Mouse (Mus musculus): ENCODE results near the gene March4.

The March4 gene

DNA sequence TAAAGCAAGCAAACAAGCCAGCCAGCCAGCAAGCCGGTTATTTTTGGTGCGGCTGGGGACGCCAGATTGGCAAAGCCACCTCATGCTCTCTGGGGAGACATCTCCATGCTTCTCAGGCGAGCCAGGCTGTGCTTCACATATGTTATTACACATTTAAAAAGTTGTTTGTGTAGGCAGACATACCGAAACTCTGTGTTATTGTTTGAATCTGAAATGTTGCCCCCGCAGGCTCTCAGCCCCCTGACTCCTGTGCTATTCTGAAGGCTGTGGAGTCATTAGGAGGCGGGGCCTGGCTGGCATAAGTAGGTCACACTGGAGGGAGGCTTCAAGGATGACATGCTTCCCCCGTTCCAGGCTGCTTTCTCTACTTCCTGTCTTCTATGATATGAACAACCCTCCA is 97.6 kb downstream of the March4 start:
- DNase-seq, result peak; percentile 58

DNA sequence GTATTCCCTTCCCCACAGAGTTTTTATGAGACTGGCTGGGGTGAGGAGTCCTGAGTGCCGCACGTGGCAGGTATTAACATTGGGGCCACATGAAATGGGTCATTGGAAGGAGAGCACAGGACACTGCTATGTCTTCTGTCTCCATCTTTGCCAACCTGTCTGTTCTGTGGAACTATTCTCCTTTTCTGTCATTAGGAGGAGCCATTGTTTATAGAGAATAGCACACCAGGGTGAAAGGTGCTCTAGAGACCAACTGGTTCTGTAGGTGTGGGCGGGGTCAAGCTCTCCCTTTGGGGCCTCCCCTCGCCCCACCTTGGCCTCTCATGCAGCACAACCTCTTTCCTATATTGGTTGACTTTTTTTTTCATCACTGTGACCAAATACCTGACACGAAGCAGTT is 99.8 kb downstream of the March4 start:
- no peak for DNase-seq

DNA sequence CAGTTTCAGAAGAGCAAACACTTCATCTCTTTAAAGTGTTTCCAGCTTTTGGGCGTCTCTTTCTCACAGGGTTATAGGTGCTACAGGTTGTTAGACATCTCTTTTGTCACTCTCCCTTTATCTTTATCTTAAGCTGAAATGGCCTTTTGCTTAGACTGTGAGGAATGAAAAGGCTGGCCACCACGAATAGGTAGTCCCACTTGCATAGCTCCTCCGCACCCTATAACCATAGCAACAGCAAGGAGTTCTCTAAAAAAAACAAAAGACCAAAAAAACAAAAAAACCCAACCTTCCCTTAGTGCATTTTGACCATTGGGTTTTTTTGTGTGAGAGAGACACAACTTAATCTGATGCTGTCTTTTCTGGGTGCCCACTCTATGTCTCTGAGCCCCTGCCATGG is 102.2 kb downstream of the March4 start:
- no peak for DNase-seq

DNA sequence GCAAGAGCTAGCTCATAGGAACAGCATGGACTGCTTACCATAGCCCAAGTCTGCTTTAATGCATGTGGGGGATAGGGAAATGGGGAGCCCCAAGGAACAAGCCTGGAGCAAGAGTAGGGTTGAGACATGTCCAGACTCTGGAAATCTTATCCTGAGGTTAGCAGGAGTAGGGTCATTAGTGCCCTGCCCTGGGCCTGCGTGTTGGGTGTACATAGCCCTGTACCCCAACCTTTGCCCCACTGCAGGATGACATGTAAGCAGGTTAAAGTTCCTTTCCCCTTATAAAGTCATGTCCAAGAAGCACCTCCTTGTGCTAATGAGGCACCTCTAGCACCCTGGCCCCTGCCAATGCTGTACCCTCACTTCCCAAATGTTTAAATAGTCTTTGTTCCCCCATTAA is 104.2 kb downstream of the March4 start:
- DNase-seq, result no peak

DNA sequence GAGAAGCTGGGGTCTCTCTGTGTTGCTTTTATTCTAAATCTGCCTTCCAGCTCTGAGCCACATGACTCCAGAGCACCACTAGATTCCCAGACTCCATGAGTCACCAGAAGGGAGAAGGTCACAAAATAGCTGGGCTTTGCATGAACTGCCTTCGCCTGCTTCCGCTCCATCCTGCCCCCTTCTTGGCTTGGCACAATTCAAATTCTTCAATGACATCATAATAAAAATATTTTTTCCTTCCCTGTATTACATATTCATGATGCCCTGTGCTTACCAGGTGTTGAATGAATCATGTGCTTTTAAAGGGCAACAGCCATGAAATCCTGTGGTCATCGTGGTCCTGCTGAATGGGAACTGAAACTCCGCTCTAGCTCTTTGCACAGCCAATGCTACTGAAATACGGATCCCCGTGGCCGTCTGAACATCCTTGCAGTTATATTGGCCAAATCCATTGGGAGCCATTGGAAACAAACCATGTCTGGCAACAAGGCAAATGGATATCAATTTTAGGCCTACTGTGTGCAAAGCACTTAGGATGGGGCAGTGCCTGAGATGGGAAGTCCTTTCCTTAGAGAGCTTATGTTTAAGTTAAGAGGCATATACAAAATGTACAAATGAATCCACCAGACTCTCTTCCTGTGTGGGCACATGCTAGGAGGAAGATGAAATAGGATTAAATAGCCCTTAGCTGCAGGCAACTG is 107.5 kb downstream of the March4 start:
- no peak for DNase-seq

DNA sequence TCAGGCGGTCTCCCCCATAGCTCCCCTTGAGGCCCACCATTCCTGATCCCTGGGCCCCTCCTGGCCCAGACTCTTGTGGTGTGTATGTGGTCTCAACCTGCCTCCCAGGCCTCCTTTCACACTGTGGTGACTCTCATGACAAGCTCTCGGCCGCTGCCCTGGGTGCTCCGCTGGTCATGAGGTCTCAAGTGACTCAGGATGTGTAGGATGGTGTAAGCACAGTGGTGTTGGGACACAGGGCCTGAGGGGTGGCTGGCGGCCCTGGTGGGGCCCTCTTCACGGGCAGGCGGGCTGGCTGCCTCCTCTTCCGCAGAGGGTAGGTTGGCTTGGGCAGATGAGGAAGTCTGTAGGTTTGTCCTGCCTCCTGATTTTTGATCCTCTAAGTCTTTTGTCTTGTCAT is 108.2 kb downstream of the March4 start:
- DNase-seq, result no peak

DNA sequence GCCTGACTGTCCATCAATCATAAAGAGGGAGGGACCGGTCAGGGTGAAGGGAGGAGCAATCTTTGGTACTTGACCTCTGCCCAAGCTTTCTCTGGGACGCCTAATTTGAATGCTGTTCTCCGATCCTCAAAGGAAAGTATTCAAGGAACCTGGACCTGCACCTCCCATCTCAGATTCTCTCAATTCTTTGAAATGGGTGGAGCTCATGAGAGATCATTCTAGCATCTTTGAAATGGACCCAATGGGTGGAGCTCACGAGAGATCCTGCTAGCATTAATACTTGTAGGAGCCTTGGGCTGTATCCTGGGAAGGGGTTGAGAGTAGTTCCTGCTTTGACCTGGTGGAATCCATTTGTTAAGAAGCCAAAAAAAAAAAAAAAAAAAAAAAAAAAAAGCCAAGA is 110.3 kb downstream of the March4 start:
- no peak for DNase-seq

DNA sequence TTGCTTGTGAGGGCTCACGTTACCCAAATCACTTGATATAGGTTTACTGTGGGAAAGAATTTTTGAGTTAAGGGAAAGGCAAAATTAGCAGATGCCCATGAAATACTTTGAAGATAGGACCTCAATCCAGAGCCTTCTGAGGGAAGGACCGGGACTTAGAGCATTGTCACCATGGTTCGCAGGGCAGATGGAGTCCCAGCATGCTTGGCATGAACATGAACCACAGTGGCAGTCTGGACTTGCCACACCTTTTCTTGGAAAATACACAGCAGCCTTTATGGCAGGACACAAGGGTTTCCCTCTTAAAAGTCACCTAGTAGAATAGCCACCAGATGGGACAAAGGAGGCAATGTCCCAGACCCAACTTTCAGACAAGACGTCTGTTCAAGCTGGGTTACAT is 114.6 kb downstream of the March4 start:
- peak; percentile 82 to 86 for DNase-seq

DNA sequence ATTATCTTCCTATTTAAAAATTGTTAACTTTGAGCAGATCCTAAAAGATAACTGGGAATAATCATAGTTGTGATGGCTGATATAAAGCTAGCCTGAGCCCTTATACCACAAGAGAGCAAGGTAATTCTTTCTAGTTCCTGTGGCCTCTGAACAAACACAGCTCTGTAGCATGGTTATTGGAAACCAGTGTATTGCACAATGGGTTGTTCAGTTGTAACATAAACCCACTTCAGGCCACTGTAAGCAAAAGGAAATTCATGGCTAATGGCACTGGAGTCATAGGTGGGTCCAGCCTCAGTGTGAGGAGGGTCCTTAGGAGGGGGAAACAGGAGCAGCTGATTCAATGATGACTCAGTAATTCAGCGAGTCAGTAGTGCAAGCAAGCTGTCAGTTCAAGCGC is 116.5 kb downstream of the March4 start:
- DNase-seq, result no peak

DNA sequence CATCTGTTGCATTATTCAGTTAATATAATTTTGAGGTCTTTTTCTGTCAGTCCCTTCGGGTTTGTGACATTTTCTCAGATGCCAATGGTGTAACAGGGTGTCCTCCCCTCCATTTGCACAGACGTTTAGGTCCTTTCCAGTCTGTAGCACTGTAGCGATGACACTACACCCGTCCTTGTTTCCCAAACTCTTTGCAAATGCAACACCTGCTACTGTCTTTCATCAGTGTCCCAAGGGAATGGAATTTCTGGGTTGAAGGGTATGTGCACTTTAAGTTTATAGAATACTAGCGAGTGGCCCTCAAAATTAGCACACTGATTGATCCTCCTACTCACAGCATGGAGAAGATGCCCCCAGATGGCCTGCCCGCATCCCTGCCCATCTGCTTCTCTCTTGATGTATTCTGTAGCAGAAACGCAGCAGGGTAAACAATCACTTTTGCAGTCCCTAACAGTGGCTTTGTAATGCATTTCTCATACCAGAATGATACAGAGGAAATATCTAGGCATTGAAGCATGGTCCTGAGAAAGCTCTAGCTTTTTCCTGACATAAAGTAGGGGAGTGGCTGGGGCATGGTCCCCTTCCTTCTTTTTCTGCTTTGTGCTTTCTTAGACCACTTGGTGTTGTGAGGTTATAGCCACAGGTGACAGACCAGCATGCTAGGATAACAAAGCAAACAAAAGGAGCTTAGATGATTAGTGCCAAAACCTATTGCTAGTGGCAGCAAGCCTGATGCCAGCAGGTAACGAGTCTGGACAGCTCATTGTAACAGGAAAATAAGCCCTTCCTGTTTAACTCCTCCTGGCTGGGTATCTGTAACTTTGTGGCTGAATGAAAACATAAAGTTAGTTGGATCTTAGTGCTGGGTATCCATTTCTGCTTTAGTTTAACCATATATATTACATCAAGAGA is 117.7 kb downstream of the March4 start:
- DNase-seq, result peak in 1 of 2 experiments; percentile 35

DNA sequence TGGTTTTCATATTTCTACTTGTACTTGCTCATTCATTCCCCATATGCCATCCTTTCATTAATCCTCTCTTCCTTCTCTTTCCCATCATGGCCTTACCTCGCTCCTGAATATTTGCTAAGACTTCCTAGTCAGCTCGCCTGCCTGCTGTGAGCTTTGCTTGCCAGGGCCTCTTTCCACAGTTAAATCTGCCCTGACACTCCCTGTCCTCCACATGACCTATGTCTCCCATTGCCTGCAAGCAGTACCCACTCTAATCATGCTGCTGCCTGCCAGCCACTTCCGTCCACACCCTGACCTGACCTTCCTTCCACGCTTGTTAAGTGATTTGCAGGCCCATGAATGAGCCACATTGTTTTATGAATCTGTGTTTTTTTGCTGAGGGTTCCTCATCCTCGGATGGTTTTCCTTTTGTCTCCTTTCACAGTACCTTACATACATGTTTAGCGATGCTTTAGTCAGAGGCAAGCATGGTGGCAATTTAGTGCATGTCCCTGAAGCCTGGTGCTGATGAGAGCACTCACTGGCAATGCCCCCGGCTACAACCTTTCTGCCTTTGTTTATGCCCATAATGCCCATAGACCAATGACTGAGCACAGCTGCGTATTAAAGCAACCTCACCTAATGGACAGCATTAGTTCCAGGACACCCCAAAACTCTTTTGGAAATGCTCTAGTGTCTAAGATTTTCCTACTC is 122.0 kb downstream of the March4 start:
- DNase-seq, result no peak

DNA sequence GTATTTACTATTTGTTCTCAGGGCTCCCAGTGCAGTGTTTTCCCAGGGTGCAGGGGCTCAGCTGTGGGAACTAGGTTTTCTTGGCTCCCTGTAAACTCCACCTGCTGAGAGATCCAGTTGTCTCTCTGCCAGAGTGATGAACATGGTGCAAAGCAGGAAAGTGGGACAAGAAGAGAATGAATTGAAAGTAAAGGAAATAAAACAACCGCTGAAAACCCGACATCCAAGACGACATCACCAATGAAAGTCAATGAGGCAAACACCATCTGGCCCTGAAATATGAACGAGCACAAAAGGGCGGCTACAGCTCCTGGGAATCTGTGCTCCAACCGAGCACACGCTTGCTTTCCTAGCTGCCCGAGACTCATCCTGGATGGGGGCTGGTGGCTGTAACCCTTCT is 122.6 kb downstream of the March4 start:
- no peak for DNase-seq

DNA sequence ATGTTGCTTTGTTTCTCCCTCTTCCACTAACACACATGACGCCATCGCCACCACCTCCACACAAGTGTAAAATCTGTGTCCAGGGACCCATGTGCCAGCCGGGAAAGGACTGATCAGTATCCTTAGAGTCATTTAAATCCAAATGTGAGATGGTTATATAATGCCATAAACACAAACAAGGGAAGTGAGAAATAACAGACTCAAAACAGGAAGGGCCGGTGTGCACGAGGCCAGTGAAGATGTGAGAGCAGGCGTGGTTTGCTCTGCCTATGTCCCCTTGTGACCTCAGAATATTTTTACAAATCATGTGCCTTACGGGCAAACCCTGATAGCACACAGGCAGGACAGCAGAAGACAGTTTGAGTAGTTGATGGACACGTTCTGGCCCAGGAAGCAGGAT is 123.5 kb downstream of the March4 start:
- no peak for DNase-seq

DNA sequence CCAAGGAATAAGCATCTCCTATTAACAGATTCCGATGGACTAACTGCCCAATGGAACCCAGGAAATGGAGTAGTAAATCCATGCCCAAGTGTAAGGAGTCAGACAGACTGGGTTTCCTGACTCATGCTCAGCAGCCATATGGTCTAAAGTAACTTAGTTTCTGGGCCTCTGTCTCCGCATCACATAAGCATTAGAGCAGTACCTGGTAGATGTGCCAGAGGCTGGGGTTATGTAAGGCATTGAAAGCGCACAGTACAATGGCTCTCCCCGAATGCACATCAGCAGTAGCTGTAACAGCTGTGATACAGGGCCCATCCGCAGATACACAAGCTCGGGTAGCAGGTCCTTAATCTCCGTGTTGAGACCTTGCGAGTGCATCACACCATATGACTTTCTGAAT is 125.6 kb downstream of the March4 start:
- DNase-seq, result no peak

DNA sequence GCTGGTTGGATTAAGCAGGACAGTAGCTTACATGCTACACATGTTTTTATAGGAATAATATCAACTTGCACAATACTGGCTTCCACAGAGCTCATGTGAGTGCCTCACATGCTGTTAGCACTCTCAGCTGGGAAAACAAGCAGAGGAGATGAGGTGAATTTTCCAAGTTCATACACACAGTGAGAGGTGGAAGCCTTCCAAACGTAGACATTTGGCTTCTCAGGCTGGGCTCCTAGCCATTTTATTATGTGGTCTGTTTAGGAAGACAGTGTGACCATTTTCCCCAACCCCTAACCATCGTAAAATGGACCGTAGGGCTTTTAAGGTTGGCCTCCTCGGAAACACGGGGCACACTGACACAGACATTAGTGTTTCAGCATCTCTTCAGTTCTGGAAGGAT is 126.8 kb downstream of the March4 start:
- DNase-seq, result peak; percentile 55 to 58

DNA sequence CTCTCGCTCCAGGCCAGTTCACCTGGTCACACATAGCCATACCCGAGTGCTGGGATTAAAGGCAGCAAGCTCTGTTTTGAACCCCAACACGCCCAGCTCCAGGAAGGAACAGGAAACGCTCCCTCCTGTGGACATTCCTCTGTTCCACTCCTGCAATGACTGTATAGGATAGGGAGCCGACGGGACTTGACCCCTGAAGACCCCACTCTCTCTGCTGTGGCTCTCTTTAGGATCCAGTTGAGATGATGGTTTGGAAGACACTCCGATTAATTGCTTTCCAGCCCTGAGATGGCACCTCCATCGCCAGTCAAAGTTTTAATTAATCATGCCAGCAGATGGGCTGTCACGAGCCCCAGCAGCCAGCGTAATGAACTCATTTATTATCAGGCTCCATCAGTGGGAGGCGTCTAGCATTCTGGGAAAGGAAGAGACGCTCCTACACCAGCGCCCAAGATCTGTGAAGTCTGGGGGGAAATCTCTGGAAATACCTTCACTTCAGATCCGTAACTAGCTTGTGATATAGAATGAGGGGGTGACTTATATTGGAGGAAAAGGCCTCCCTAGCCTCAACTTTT is 130.1 kb downstream of the March4 start:
- no peak for DNase-seq

DNA sequence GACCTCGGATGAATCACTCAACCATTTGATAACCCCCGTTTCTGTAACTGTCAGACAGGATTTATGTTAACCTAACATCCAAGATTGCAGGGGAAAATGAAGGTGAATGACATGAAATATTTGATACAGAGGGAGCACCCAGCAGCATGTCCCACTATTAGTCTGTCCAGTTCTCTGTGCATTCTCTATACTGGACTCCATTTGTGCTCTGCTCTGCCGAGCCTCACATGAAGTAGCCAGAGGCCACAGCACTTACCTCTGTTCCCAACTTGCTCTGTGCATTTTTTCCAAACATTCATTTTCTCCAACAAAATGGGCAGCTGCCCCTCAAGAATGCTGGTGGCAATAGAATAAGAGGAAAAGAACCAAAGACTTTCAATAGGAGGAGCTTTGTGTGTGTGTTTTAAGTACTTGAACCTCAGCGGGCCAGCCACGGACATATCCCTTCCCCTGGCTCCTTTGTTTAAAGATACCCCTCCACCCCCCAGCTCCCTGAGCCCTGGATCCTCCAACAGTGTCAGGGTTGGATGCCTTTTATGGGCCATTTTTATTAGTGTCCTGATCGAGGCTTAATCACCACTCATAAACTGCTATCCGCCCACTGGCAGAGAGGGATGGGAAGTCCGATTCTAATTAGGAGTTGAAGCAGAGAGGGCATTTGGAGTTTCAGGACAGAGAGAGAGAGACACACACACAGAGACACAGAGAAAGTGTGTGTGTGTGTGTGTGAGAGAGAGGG is 135.2 kb downstream of the March4 start:
- no peak for DNase-seq

DNA sequence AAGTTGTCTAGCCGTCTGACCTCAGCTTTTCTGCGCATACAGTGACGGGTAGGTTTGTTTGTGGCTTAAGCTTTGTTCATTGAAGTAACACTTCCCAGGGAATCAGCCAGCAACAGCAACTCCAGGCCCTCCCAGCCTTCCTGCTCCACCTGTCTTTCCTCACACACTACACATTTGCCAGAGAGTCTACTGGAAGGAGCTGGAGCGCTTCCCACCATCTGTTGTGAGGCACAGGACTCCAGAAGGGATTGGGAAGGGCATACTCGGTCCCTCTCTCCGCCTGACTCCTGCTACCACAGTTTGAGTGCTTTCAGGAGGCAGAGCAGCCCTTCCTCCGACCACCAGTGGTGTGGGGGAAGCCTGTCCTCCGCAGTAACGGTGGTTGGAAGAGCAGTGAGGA is 136.1 kb downstream of the March4 start:
- peak; percentile 91 to 93 for DNase-seq

DNA sequence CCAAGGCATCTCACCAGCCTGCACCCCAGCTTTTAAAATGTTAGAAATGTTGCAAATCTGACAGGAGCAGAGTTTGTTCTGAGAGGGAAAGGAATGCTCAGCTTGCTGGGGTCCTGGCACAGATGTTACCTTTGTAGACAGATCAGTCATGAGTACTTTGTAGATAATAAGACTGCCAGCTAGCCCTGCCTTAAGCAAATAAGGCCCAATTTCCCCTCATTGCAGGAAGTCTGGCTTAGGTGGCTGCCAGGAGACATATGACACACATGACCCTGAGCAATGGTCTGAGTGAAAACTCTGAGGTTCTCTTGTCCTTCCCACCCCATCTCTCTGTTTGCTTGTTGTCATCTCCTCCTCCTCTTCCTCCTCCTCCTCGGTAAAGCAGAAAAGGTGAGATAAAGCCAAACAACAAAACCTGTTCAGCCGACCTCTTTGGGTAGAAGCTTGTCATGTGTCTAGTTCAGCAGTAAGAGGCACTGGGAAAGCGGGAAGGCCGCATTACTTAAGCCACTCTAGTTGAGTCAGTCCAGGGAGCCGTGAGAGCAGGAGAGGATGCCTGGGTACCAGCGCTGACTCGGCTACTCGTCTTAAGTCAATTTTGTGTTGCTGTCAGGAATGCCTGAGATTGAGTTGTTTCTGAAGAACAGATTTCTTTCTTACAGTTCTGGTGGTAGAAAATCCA is 136.9 kb downstream of the March4 start:
- no peak for DNase-seq

DNA sequence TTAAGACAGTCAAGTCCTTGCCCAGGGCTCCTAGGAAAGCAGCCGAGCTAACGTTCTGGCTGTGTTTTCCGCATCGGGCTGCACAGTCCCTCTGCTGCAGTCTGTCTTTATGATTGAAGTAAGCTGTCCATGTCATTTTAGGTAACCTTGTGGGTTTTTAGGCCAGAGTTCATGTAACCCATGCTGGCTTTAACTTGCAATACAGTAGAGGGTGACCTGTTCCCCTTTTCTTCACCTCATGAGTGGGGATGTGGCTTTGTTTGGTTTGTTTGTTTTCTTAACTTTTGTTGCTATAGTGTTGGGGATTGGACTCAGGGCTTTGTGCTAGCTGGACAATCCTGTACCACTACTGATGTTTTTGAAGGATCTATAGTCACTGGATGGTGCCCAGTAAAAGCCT is 146.3 kb downstream of the March4 start:
- DNase-seq, result no peak

DNA sequence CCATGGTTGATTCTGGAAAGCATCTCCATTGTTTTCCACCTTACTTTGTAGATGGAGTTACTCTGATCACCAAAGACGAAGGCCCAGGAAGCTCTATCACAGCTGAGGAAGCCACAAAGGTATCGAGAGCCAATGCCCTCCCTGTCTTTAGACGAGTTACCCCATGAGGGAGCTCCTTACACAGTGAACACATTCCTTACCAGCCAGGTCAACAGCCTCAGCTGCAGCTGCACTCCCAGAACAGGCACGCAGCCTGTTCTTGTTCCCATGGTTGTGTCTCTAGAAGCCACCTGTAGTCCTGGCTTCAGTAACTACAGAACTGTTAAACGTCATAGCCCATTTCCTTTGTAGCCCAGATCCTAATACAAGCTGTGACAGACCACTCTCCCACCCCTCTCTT is 153.1 kb downstream of the March4 start:
- DNase-seq, result no peak

DNA sequence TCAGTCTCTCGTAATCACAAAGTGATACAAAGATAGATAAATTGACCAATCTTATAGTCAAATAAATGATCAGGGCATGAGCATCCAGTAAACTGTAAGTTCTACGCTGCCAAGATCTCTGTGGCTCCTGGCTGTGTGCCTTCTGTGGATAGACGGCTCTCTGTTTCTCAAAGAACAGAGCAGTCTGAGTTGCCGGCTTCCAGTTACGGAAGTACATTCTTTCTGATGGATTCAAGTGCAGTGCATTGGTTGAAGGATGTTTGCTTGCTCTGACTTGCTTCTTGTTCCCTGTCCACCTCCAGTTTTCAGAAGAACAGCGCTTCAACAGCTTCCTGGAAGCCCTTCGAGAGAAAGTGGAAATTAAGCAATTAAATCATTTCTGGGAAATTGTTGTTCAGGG is 153.7 kb downstream of the March4 start:
- DNase-seq, result no peak
